Mouse (Mus musculus): ENCODE data around the gene Aifm1. TPM values are rescaled to one million over a fixed set of nuclear protein-coding genes. Genes with fewer than 3 reads are reported as not detected.

Gene Aifm1
- polyA plus RNA-seq, 1 experiment from 2014 or later, result 42.1 TPM

DNA sequence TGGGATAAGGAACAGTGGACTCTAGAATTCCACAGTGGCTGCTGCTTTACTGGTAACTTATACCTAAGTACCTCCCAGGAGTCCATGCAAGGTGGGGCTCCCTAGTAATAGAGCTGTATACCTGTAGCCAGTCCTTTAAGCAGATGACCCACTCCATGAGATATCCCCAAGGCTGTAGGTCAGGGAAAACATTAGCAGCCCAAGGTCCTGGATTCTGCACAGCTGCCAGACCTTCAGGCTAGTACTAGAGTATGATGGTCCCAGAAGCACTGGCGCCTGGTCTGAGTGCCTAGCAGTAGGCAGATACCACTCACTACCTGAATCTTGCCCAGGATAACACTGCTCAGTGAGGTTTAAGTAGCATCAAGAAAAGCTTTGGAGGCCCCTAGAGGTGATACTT, 79.1 kb downstream of the Aifm1 start:
- no peak for ATAC-seq
- 100% methylated on average over 1 of the region's 1 CpGs for WGBS
- Histone ChIP-seq H3K4me3 (ENCODE audit: low read length) (no peak overlapping the region), H3K27me3 (replicated peaks; ENCODE audit: control insufficient read depth, insufficient read depth, low read length) (no peaks in the 10 kb centered on the region), H3K9ac (ENCODE audit: low read depth, low read length) (no peak overlapping the region), H3K27ac (ENCODE audit: low read depth, low read length) (no peak overlapping the region), H3K36me3 (ENCODE audit: control insufficient read depth, insufficient read depth, low read length) (no peaks in the 10 kb centered on the region), H3K4me1 (ENCODE audit: control insufficient read depth, insufficient read depth, low read depth, low read length) (no peaks in the 10 kb centered on the region), H3K9me3 (ENCODE audit: control insufficient read depth, low read length) (no peaks in the 10 kb centered on the region), H3K4me2 (ENCODE audit: low read length) (no peak overlapping the region)

DNA sequence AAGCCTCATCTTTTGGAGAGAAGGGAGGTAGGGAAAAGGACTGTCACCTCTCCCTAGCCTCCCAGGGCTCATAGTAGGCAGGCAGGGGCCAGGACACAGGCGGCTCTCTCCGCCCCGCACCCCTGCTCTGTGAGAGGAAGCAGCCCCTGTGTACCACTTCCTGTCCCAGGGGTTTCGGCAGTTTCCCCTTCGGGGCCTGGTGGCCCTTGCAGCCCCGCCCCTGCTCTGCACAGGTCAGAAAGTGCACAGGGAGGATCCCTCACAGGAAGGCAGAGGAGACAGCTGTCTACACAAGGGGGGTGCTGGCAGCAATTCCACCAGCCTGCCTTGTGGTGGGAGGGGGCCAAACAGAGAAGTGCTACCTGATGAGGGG, 79.8 kb downstream of the Aifm1 start:
- no peak for ATAC-seq
- 46% methylated on average over 3 of the region's 6 CpGs for WGBS
- no peak overlapping the region for H3K9ac ChIP-seq (ENCODE audit: low read depth, low read length)

DNA sequence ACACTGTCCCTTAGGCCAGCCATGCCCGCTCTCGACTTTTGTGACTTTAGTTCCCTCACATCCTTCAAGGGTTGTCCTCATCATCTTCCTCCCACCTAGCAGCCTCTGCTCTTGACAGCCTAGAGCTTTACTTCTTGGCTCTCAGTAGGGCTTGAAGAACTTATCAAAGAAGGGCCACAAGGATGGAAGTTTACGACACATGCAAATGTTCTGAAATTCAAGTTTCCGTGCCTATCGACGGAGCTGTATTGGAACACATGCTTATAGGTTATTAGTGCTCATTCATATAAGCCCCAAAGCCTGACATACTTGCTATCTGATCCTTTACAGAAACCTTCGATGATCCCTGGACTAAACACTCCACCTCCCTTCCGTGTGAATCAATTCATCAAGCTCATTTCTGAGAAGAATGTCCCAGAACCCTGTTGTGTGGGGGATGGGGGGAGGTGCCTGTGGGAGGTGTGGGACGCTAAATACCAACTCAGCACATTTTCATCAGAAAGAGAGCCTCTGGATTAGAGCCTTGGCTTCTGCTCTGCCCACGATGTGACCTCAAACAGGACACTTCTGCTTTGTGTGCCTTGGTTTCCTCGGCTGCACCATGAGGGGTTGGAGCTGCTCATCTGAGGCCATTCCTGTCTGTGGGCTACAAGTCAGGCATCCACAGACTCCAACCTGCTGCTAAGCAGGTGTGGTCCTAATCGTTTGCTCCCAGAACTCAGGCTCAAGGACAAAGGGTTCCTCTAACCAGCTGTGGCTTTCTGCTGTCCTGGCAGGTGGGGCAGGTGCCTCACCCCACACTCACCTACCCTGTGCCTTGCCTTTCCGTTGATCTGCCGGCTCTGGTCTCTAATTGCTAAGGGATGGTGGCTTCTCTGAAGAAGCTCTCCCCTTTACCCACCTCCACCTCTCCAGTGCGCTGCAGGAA, 80.5 kb downstream of the Aifm1 start:
- WGBS, result 71% methylated on average over 15 of the region's 15 CpGs
- Histone ChIP-seq H3K36me3 (ENCODE audit: control insufficient read depth, insufficient read depth, low read length) (no peaks in the 10 kb centered on the region), H3K9me3 (ENCODE audit: control insufficient read depth, low read length) (no peaks in the 10 kb centered on the region), H3K4me1 (ENCODE audit: control insufficient read depth, insufficient read depth, low read depth, low read length) (no peaks in the 10 kb centered on the region), H3K27me3 (replicated peaks; ENCODE audit: control insufficient read depth, insufficient read depth, low read length) (no peaks in the 10 kb centered on the region), H3K4me3 (ENCODE audit: low read length) (no peak overlapping the region), H3K4me2 (ENCODE audit: low read length) (no peak overlapping the region), H3K27ac (ENCODE audit: low read depth, low read length) (no peak overlapping the region), H3K9ac (ENCODE audit: low read depth, low read length) (no peak overlapping the region)
- ATAC-seq, result no peak

More for the DNA sequence above, 79.8 kb downstream of the Aifm1 start:
- no peaks in the 10 kb centered on the region for H3K4me1 ChIP-seq (ENCODE audit: control insufficient read depth, insufficient read depth, low read depth, low read length)
- no peaks in the 10 kb centered on the region for H3K9me3 ChIP-seq (ENCODE audit: control insufficient read depth, low read length)
- no peak overlapping the region for H3K4me3 ChIP-seq (ENCODE audit: low read length)
- H3K27ac ChIP-seq (ENCODE audit: low read depth, low read length), result no peak overlapping the region
- no peaks in the 10 kb centered on the region for H3K27me3 ChIP-seq (replicated peaks; ENCODE audit: control insufficient read depth, insufficient read depth, low read length)
- no peak overlapping the region for H3K4me2 ChIP-seq (ENCODE audit: low read length)
- H3K36me3 ChIP-seq (ENCODE audit: control insufficient read depth, insufficient read depth, low read length), result no peaks in the 10 kb centered on the region

DNA sequence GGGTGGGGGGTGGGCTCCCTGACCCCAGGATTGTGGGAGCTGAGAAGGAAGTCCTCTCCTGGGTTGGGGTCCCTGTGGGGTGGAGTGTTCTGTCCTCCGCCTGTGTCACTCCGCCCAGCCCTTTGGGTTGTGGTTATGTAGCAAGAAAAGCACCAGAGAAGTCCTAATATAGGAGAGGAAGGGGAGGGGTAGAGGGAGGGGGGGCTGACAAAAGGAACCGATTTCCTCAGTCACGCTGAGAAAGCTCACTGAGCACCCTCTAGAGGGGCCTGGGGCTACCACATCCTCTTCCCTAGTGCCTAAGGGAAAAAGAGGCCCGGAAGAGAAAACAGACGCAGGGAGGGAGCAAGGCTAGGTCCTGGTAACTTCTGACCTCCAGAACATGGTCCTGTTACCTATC, 83.8 kb downstream of the Aifm1 start:
- H3K4me2 ChIP-seq (ENCODE audit: low read length), result no peak overlapping the region
- 32% methylated on average over 6 of the region's 6 CpGs for WGBS
- H3K9me3 ChIP-seq (ENCODE audit: control insufficient read depth, low read length), result no peaks in the 10 kb centered on the region
- H3K4me3 ChIP-seq (ENCODE audit: low read length), result no peak overlapping the region
- no peak overlapping the region for H3K9ac ChIP-seq (ENCODE audit: low read depth, low read length)
- no peak for ATAC-seq
- no peaks in the 10 kb centered on the region for H3K27me3 ChIP-seq (replicated peaks; ENCODE audit: control insufficient read depth, insufficient read depth, low read length)
- H3K27ac ChIP-seq (ENCODE audit: low read depth, low read length), result no peak overlapping the region
- H3K4me1 ChIP-seq (ENCODE audit: control insufficient read depth, insufficient read depth, low read depth, low read length), result no peaks in the 10 kb centered on the region
- H3K36me3 ChIP-seq (ENCODE audit: control insufficient read depth, insufficient read depth, low read length), result no peaks in the 10 kb centered on the region

DNA sequence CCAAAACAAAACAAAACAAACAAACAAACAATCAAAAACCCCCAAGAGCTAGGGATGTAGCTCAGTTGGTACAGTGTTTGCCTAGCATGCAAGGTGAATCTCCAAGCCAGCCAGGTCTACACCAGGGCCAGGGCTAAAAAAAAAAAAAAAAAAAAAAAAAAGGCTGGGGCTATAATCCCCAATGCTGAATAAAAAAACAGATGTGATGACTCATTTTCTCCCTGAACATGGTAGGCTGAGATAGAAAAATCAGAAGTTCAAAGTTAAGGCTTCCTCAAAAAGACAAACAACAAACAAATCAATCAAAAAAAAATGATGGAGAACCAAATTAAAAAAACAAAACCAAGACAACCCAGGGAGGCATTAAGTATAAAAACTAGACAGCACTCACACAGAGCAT, 84.3 kb downstream of the Aifm1 start:
- no peaks in the 10 kb centered on the region for H3K9me3 ChIP-seq (ENCODE audit: control insufficient read depth, low read length)
- no peak overlapping the region for H3K4me3 ChIP-seq (ENCODE audit: low read length)
- no peak overlapping the region for H3K9ac ChIP-seq (ENCODE audit: low read depth, low read length)
- no peak for ATAC-seq
- no peaks in the 10 kb centered on the region for H3K27me3 ChIP-seq (replicated peaks; ENCODE audit: control insufficient read depth, insufficient read depth, low read length)
- no peaks in the 10 kb centered on the region for H3K36me3 ChIP-seq (ENCODE audit: control insufficient read depth, insufficient read depth, low read length)
- no peaks in the 10 kb centered on the region for H3K4me1 ChIP-seq (ENCODE audit: control insufficient read depth, insufficient read depth, low read depth, low read length)
- H3K4me2 ChIP-seq (ENCODE audit: low read length), result no peak overlapping the region
- no peak overlapping the region for H3K27ac ChIP-seq (ENCODE audit: low read depth, low read length)

DNA sequence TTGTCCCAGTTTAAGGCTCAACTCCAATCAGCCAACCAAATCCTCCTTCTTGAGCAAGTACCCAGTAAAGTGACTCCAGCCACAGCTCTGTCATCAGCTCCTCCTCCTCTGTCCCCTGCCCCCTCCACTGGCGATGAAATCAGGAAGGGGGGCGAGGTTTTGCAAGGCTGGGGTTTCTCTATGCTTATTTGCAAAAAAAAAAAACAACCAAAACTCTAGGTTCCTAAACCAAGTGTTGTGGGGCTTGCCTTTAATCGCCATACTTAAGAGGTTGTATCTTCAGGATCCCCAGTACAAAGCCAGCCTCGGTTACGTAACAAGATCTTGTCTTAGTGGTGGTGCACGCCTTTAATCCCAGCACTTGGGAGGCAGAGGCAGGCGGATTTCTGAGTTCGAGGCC, 84.7 kb downstream of the Aifm1 start:
- Histone ChIP-seq H3K9me3 (ENCODE audit: control insufficient read depth, low read length) (no peaks in the 10 kb centered on the region), H3K4me3 (ENCODE audit: low read length) (no peak overlapping the region), H3K36me3 (ENCODE audit: control insufficient read depth, insufficient read depth, low read length) (no peaks in the 10 kb centered on the region), H3K27ac (ENCODE audit: low read depth, low read length) (no peak overlapping the region), H3K9ac (ENCODE audit: low read depth, low read length) (no peak overlapping the region), H3K27me3 (replicated peaks; ENCODE audit: control insufficient read depth, insufficient read depth, low read length) (no peaks in the 10 kb centered on the region), H3K4me2 (ENCODE audit: low read length) (no peak overlapping the region), H3K4me1 (ENCODE audit: control insufficient read depth, insufficient read depth, low read depth, low read length) (no peaks in the 10 kb centered on the region)
- 91% methylated on average over 8 of the region's 8 CpGs for WGBS
- ATAC-seq, result no peak

DNA sequence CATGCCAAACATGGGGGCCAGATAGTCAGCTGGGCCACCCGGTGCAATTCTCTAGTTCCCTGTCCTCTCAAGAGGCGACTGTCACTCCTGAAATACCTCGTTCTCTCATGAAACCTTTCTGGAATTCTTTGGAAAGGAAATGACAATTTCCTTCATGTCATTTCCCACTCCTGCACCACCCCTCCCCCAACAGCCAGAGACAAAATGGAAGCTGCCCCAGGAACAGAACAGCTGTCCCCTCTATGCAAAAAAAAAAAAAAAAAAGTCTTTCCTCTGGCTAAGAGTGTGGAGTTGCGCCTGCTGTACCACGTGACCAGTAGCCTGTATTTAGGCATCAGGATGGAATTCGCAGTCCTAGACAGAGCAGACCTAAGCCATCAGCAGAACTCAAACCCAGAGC, 85.1 kb downstream of the Aifm1 start:
- Histone ChIP-seq H3K4me3 (ENCODE audit: low read length) (no peak overlapping the region), H3K27ac (ENCODE audit: low read depth, low read length) (no peak overlapping the region), H3K4me2 (ENCODE audit: low read length) (no peak overlapping the region), H3K36me3 (ENCODE audit: control insufficient read depth, insufficient read depth, low read length) (no peaks in the 10 kb centered on the region), H3K9ac (ENCODE audit: low read depth, low read length) (no peak overlapping the region), H3K9me3 (ENCODE audit: control insufficient read depth, low read length) (no peaks in the 10 kb centered on the region), H3K27me3 (replicated peaks; ENCODE audit: control insufficient read depth, insufficient read depth, low read length) (no peaks in the 10 kb centered on the region), H3K4me1 (ENCODE audit: control insufficient read depth, insufficient read depth, low read depth, low read length) (no peaks in the 10 kb centered on the region)
- no peak for ATAC-seq
- 82% methylated on average over 6 of the region's 6 CpGs for WGBS

DNA sequence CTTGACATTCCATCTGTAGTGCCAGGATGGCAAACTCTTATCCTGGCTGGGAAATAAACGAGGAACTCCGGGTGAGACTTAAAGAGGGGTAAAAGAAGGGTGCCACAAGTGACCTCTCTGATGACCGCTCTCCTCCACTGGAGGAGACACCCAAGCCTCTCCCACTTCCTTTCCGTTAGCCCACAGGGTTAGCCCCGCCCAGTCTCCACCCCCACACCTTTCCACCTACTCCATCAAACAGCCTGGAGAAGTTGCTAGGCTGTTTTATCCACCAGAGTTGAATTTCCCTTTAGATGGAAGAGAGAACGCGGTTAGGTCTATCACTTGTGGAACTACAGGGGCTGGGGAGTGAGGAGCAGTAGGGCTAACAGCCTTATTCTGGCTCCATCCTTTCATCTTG, 88.1 kb downstream of the Aifm1 start:
- Histone ChIP-seq H3K9me3 (ENCODE audit: control insufficient read depth, low read length) (no peaks in the 10 kb centered on the region), H3K27me3 (replicated peaks; ENCODE audit: control insufficient read depth, insufficient read depth, low read length) (no peaks in the 10 kb centered on the region), H3K36me3 (ENCODE audit: control insufficient read depth, insufficient read depth, low read length) (no peaks in the 10 kb centered on the region), H3K4me3 (ENCODE audit: low read length) (no peak overlapping the region), H3K4me1 (ENCODE audit: control insufficient read depth, insufficient read depth, low read depth, low read length) (no peaks in the 10 kb centered on the region), H3K4me2 (ENCODE audit: low read length) (no peak overlapping the region), H3K27ac (ENCODE audit: low read depth, low read length) (no peak overlapping the region), H3K9ac (ENCODE audit: low read depth, low read length) (no peak overlapping the region)
- ATAC-seq, result no peak
- WGBS, result 76% methylated on average over 7 of the region's 7 CpGs
